Mouse (Mus musculus) C2C12 (cell line): ENCODE measurements around the gene Dhx57.

Source experiments
- CTCF ChIP-seq: IDR thresholded peaks from one replicate; pipeline ENCODE4 v1.5.1; 2011; ENCODE audit not compliant: control insufficient read depth, insufficient read depth, insufficient read length
- MAX ChIP-seq: IDR thresholded peaks from one replicate; pipeline ENCODE4 v1.6.1; 2011; ENCODE audit warnings: mild to moderate bottlenecking, control low read depth
- MYOD1 ChIP-seq: IDR thresholded peaks from one replicate; pipeline ENCODE4 v1.6.1; 2011; ENCODE audit warnings: low read depth; ENCODE audit not compliant: control insufficient read depth, insufficient read length
- MYOG ChIP-seq: IDR thresholded peaks from one replicate; pipeline ENCODE4 v1.6.1; 2011; ENCODE audit not compliant: control insufficient read depth, insufficient read length; ENCODE audit errors: extremely low read depth
- USF1 ChIP-seq: IDR thresholded peaks from one replicate; pipeline ENCODE4 v1.6.1; 2011; ENCODE audit warnings: low read depth, mild to moderate bottlenecking, control low read depth, moderate library complexity

GRCm38 (mm10) chr17:80288012-80288411 lies 2.3 kb downstream of the Dhx57 start:
- no peak for TF ChIP-seq CTCF
- no peak for TF ChIP-seq MAX
- TF ChIP-seq USF1 = no peak
- no peak for TF ChIP-seq MYOG
- TF ChIP-seq MYOD1 = no peak
